Mouse (Mus musculus) adipocyte (in vitro differentiated cells): ENCODE results near the gene Tubb4a.
A peak's percentile ranks its signal among the peaks of the same experiment; 100 is the strongest.
"Not testable (repeated sequence)": the region's sequence is repeated elsewhere in the genome, so short reads cannot be mapped to it uniquely, and the experiment has no call there.

Source experiments
- DNase-seq: peaks from one replicate; pipeline ENCODE4 v3.0.0-alpha.2; 2016; ENCODE audit warnings: low spot score

Tubb4a gene

DNA sequence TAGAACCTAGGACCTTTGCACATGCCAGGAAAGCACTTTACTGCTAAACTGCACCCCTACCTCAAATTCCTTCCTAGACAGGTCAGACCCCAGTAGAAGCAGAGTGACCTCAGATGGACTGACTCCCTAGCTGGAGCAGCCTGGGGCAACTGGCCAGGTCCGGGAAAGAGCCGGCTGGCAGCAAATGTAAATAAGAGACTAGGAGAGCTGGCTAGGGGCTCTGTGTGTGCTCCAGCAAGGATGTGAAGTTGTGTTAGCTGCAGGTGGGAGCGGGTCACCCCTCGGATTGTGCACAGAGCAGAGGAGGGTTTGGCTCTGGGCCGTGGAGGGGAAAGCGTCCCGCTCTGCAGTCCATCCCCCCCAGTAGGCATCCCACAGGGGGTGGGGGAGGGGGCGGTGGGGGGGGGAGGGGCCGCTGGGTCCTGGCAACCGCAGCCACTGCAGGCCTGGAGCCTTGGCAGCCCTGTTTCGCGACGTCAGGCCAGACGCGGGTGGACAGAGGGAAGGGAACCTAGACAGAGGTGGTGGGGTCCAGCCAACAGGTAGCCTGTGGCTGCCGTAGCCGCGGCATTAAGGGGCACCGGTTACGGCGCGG lies 28.6 kb downstream of the Tubb4a start, which contains the start of gene Crb3:
Crb3 (plus strand) TSS at position 215 of the 595 bp plus-strand sequence.
- no peak for DNase-seq

DNA sequence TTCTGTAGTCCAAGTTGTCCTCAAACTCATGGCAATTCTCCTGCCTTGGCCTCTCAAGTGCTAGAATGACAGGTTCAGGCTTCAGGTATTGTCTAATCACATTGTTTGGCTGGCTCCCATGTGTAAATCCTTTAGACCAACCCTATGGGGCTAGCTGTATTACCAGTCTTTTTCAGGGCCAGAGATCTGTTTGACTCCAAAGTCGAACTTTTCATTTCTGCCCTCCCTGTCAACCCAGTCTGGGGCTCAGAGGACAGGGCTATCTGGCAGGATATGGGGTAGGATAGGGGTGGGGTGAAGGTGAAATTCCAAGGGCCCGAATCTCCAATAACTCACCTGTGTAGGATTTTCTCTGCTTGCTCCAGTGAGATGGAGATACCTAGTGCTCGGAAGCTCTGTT lies 31.3 kb downstream of the Tubb4a start:
- DNase-seq = no peak

DNA sequence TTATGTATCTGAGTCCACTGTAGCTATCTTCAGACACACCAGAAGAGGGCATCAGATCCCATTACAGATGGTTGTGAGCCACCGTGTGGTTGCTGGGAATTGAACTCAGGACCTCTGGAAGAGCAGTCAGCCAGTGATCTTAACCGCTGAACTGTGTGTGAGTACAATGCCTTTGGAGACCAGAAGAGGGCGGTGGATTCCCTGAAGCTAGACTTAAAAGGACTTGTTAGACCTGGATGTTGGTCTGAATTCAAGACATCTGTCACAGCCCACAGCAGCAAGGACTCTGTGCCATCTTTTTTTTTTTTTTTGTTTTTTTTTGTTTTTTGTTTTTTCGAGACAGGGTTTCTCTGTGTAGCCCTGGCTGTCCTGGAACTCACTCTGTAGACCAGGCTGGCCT lies 35.9 kb downstream of the Tubb4a start:
- DNase-seq = not testable (repeated sequence)

DNA sequence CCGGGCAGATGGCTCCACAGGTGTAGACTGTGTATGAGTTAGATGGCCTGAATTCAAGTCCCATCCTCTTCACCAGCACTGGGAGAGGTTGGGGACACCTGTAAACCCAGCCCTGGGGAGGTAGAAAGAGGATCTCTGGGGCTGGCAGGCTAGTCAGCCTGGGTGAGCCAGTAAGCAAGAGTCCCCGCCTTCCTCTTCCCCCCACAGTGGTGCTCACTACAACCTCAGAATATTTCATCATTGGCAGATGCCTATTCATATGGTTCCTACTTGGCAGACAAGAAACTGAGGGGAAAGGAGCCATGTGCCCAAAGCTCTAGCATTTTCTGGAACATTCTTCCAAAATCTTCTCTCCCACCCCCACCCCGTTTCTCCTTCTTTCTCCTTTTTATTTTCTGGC lies 38.8 kb downstream of the Tubb4a start:
- DNase-seq = no peak

DNA sequence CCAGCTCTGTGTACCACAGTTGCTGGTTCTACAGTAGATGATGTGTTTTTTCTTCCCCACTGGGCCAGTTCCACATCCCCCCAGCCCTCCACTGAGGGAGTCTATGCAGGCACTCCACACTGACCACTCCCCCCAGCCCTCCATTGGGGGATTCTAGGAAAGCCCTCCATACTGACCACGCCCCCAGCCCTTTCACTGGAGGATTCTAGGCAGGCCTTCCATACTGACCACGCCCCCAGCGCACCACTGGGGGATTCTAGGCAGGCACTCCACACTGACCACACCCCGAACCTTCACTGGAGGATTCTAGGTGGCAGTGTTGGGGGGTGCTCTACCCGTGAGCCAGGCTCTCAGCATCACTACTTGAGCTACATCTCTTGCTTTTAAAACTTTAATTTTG lies 40.2 kb downstream of the Tubb4a start:
- DNase-seq = no peak

DNA sequence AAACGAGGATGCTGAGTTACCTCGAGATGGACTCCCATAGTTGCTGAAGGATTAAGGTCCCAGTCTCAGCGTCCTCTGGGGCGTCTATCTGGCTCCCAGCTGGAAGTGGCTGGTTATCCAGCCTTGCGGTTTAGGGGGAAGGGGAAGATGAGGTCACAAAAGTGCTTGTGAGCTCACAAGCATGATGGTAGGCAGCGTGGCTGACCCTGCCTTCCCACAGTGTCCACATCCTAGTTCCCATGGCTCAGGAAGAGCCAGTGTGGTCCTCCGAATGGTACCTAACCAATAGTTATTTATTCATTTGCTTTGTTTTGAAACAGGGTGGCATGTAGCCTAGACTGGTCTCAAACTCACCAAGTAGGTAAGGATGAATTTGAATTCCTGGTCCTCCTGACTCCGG lies 46.0 kb downstream of the Tubb4a start, which contains the start of gene Slc25a41:
Slc25a41 (minus strand) TSS at position 101 of the 400 bp plus-strand sequence.
- DNase-seq = no peak

DNA sequence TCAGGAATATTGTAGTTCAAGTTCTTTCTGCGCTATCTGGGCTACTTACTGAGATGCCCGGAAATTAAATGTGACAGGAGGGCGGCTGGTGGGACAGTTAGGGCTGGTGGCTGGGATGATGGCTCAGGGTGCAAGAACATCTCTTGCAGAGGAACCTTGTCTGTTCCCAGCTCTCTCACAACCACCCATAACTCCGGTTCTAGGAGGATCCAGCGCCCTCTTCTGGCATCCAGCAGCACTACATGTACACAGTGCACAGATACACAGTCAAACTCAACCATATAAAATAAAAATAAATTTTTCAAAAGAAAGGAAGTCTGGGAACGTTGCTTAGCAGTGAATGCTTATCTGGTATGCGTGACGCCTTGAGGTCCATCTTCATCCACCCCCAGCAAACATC lies 48.6 kb downstream of the Tubb4a start:
- no peak for DNase-seq

DNA sequence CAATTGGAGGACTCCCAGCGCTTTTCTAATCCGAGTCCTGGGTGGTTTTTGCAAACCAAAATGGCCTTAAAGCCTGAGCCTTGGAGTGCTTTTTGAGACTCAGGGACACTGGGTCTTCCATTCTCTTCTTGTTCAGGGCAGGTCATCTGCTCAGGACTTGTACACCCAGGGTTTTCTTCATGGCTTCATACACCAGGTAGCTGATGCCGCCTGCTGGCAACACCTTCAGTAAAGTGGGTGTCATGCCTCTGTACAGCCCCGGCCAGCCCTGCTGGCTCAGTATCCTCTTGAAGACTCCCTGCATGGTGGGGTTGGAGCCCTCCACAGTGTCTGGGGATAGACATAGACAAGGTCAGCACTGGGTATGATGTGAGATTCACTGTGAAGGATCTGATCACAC lies 54.7 kb downstream of the Tubb4a start:
- DNase-seq = no peak

DNA sequence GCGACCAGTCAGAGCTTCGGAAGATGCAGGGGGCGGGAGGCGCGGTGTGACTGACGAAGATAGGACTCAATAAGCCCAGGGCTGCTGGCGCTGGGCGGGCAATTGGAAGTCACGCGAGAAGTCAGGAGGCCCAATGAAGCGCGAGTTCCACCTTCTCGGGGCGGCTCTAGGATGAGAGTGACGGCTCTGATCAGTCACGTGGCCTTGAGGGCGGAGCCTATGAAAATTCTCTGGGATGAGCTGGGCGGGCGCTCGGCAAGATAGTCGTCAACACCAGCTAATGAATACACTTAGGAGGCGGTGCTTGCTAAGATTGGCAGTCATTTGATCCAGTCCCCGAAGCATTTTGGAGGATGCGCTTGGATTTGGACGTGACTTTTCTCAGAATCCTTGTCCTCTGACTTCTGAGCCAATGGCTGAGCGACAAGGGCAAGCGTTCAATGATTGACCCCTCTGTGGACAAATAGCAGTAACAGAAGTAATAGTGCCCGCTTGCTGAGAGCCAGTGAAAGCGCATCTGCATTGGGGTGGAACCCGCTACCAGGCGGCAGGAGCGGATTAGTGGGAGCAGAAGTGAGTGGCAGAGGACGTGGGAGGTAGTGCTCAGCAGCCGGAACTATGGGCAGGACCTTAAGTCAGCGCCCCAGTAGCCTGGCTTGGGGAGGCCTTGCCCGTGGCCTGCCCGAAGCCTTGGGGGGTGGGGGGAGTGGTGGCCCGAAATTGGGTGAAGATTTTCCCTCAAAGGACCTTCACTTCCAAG lies 55.7 kb downstream of the Tubb4a start:
- peak; percentile 100 for DNase-seq

DNA sequence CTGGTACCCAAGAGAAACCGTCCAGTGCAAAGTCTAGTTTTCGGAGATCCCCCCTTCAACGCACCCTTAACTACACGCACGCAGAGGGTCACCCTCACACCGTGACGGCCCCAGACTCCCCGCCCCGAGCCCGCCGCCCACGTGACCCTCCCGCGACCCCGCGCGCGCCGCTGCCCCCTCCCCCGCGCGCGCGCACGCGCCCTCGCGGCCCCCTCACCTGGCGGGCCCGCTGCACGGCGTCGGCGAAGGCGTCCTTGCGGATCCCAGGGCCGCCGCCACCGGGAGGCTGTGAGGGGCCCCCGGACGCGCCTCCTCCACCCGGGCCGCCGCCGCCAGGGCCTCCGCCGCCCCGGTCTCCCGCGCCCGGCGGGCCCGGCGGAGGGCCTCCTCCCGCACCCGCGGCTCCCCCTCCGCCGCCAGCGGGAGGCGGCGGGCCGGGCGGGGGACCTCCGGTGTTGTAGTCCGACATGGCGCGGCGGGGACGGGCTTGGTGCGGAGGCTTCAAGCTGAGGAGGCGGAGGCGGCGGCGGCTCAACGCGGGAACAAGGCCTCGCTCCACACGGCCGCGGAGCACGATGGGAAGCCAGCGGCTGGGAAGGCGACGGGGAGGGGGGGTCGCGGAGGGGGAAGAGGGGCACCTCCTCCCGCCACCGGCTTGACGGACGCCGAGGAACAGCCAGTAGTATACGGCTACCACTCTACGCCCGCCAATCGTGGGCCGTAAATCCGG lies 56.5 kb downstream of the Tubb4a start, which contains the start of gene Khsrp:
Khsrp (minus strand) TSS at position 592 of the 730 bp plus-strand sequence.
- no peak for DNase-seq
